Mouse (Mus musculus): ENCODE results near the gene Gm17482. TPM values are rescaled to one million over a fixed set of nuclear protein-coding genes. Genes with fewer than 3 reads are reported as not detected.

Gm17482 gene
- total RNA-seq, 4 experiments from 2014 or later = not detected

GRCm38 (mm10) chr6:115291823-115292222 is 64.7 kb downstream of the Gm17482 start:
- DNase-seq (ENCODE audit: low spot score in 2 of 2) = peak in 1 of 2 experiments; percentile 46

- peak in 1 of 2 experiments; percentile 60 for DNase-seq (ENCODE audit: low spot score in 2 of 2)
Measured at GRCm38 (mm10) chr6:115292621-115293020, 65.5 kb downstream of the Gm17482 start.

GRCm38 (mm10) chr6:115293877-115294276 is 66.7 kb downstream of the Gm17482 start:
- DNase-seq (ENCODE audit: low spot score in 2 of 2) = no peak

GRCm38 (mm10) chr6:115307134-115307533 is 80.0 kb downstream of the Gm17482 start:
- DNase-seq (ENCODE audit: low spot score in 2 of 2) = no peak

Other genes starting within 250 kb of the Gm17482 start
- gene Tamm41, start 189.5 kb upstream of the Gm17482 start, total RNA-seq (2022) = 10 to 100 TPM; 20.3 to 25.4 (median 20.8) TPM
- 100 to 1,000 TPM; 393 to 448 (median 420) TPM for gene Syn2, start 92.4 kb upstream of the Gm17482 start, total RNA-seq (2022)
- 10 to 100 TPM; 15.5 to 20.9 (median 18.1) TPM for gene Timp4, start 24.9 kb downstream of the Gm17482 start, total RNA-seq (2022)
- gene Pparg, start 133.6 kb downstream of the Gm17482 start, total RNA-seq (2022) = 1 to 10 TPM; 7.0 to 8.1 (median 7.5) TPM